Mouse (Mus musculus) spleen, adult 2 months (tissue): ENCODE data around the gene Ap3b2.

Experiments used
- CTCF ChIP-seq: fragments of 200-500 bp; IDR thresholded peaks from 2 replicates; pipeline ENCODE4 v1.5.1; 2011; ENCODE audit warnings: mild to moderate bottlenecking, inconsistent platforms; ENCODE audit not compliant: insufficient read depth, insufficient read length, insufficient replicate concordance; ENCODE audit errors: extremely low read depth
- POLR2A ChIP-seq: fragments of 200-500 bp; IDR thresholded peaks from 2 replicates; pipeline ENCODE4 v1.6.1; 2011; ENCODE audit warnings: low read depth, low read length, inconsistent platforms

DNA sequence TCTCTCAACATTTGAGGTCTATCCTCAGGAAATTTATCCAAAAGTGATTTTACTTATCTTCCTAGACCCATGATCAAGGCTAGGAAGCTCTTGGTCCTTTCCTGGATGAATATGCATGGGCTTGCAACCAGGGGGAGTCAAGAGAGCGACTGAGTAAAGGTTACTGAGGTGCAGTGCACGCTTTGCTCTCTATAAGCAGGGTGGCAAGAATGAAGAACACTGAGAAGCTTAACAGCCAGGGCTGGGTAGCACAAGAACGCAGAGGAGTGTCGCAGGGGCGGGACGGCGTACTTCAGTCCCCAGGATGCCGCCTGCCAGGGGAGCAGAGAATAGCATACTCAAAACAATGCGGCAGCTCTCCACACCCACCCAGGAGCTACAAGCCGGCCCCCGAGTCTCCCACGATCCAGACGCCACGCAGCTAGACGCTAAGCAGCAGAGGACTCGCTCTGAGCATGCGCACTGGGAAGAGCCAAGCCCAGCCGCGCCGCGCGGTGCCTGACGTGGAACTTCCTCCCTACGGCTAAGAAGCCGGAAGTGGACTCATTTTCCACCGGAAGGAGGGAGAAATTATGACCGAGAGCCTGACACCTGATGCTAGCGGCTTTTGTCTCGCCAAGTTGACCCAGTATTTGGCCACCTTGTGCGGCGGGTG, 29.4 kb upstream of the Ap3b2 start:
- TF ChIP-seq CTCF (no peak), POLR2A (peak; percentile 85)
